Mouse (Mus musculus): ENCODE results near the gene Ctps2. TPM values are rescaled to one million over a fixed set of nuclear protein-coding genes. Genes with fewer than 3 reads are reported as not detected.

Ctps2 gene
- 4.6 and 5.2 TPM in 2 replicates for polyA plus RNA-seq (2012)

DNA sequence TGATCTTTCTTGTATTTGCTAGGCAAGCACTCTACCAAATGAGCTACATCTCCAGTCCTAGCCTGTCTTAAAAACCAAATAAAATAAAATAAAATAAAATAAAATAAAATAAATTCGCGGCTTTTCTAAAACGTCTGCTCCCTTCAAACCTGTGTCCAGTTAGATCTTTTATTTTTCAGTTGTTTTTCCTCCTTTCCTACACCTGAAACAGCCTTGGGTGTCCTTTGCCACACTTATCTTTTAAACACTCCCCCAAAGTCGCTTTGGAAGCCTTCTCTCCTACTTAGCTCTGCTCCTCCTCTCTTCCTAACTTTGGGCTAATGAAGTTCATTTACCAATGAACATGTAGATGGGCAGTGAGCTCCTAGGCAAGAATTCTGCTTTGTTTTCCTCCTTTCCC lies at the start of gene Ctps2:
Ctps2 (plus strand) TSS at position 301 of the 400 bp plus-strand sequence.

DNA sequence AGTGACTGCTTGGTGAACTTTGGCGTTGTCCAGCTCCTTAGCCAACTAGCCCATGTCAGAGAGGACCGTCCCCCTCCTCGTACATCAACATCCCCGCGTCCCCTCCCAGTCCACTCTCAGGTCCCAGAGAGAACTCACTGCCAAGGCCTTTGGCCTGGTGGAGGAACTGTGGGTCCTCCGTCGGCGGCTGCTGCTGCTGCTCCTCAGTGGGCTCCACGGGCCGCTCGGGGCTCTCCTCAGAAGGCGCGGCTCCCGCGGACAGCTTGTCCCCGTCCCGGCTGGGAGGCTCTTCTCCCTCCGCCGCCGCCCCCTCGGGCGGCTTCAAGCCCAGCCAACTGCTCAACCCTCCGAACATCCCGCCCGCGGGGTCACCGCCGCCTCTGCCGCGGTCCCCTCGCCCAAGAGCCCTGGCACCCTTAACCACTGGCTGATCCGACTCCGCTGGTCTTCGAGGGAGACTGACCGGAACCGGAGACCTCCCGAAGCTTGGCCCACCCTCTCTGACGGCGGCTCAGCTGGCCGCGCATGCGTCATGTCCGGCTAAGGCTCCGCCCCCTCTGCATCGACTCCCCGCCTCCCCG lies 13.0 kb upstream of the Ctps2 start, which contains the start of gene Syap1:
Syap1 (minus strand) TSS at position 517 of the 581 bp plus-strand sequence.

DNA sequence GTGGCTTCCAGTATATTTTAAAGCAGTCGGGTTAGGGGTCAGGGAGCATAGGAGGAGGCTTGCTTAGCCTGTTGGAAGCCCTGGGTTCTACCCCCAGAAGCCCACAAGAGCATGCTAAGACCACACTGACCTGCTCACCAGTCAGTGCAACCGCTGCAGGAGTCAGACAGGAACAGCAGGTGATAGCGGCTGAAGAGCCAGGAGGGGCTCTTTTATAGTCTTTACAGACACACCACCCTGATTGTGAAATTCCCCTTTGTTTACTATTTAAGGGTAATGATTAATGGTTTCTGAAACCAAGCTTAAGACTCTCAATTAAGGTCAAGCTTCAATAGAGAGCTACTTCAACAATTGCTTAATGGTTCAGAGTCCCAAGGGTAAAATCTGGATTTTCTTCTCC lies 63.3 kb downstream of the Ctps2 start, which contains the start of gene S100g:
S100g (minus strand) TSS at position 217 of the 400 bp plus-strand sequence.

Other genes with a start within 250 kb of the Ctps2 start
- gene Rbbp7, start 140.8 kb upstream of the Ctps2 start, polyA plus RNA-seq (2012) = 89.7 and 127 TPM in 2 replicates
- gene Txlng, start 71.8 kb upstream of the Ctps2 start, polyA plus RNA-seq (2012) = 6.5 and 8.4 TPM in 2 replicates
- gene Syap1, start 12.8 kb upstream of the Ctps2 start, polyA plus RNA-seq (2012) = 8.3 and 9.9 TPM in 2 replicates
- gene S100g, start 63.4 kb downstream of the Ctps2 start, polyA plus RNA-seq (2012) = not detected in 2 replicates